Mouse (Mus musculus) E14TG2a.4 (cell line): ENCODE results near the gene Foxp1.

Experiments used
- H3K27me3 ChIP-seq: 2 replicates; pipeline ENCODE4 v1.6.1; 2014; ENCODE audit warnings: low read length, control low read depth; ENCODE audit not compliant: insufficient read depth
- H3K36me3 ChIP-seq: 2 replicates; pipeline ENCODE4 v1.6.1; 2014; ENCODE audit warnings: low read length, control low read depth; ENCODE audit not compliant: insufficient read depth
- H3K4me1 ChIP-seq: replicated peaks from 2 replicates; pipeline ENCODE4 v1.6.1; 2014; ENCODE audit warnings: low read depth, low read length, control low read depth
- H3K4me3 ChIP-seq: replicated peaks from 2 replicates; pipeline ENCODE4 v1.5.1; 2014; ENCODE audit warnings: mild to moderate bottlenecking, low read length
- H3K9me3 ChIP-seq: 2 replicates; pipeline ENCODE4 v1.6.1; 2014; ENCODE audit warnings: low read length, control low read depth
- CTCF ChIP-seq: conservative IDR thresholded peaks from 2 replicates; pipeline ENCODE4 v1.5.1; 2014; ENCODE audit warnings: low read length
- NANOG ChIP-seq: IDR thresholded peaks from 2 replicates; pipeline ENCODE4 v1.6.1; 2014; ENCODE audit warnings: borderline replicate concordance, low read length, mixed read lengths
- POU5F1 ChIP-seq: IDR thresholded peaks from 2 replicates; pipeline ENCODE4 v1.6.1; 2014; ENCODE audit warnings: low read length, borderline replicate concordance

The Foxp1 gene

GRCm38 (mm10) chr6:99339986-99340721, 182.4 kb downstream of the Foxp1 start:
- H3K36me3 ChIP-seq = no peaks in the 10 kb centered on the region
- 0 out of 2 replicates have a peak, but pooled peaks cover 3% of the 10 kb centered on the region for H3K27me3 ChIP-seq
- H3K4me1 ChIP-seq = no peaks in the 10 kb centered on the region
- no peak for TF ChIP-seq CTCF
- TF ChIP-seq POU5F1 = no peak
- TF ChIP-seq NANOG = no peak
- no peak overlapping the region for H3K4me3 ChIP-seq
- H3K9me3 ChIP-seq = no peaks in the 10 kb centered on the region

GRCm38 (mm10) chr6:99339343-99339620, 183.2 kb downstream of the Foxp1 start:
- H3K9me3 ChIP-seq = no peaks in the 10 kb centered on the region
- H3K27me3 ChIP-seq = 0 out of 2 replicates have a peak, but pooled peaks cover 3% of the 10 kb centered on the region
- H3K36me3 ChIP-seq = no peaks in the 10 kb centered on the region
- no peaks in the 10 kb centered on the region for H3K4me1 ChIP-seq
- no peak overlapping the region for H3K4me3 ChIP-seq
- no peak for TF ChIP-seq POU5F1
- no peak for TF ChIP-seq NANOG
- TF ChIP-seq CTCF = no peak

- no peak overlapping the region for H3K4me3 ChIP-seq
- TF ChIP-seq CTCF (no peak), NANOG (no peak), POU5F1 (no peak)
- H3K27me3 ChIP-seq = 0 out of 2 replicates have a peak, but pooled peaks cover 3% of the 10 kb centered on the region
- H3K36me3 ChIP-seq = no peaks in the 10 kb centered on the region
- H3K4me1 ChIP-seq = no peaks in the 10 kb centered on the region
- no peaks in the 10 kb centered on the region for H3K9me3 ChIP-seq
Observed at GRCm38 (mm10) chr6:99338593-99339342, 183.8 kb downstream of the Foxp1 start.

GRCm38 (mm10) chr6:99338174-99338573, 184.3 kb downstream of the Foxp1 start:
- no peak overlapping the region for H3K4me3 ChIP-seq
- H3K4me1 ChIP-seq = no peaks in the 10 kb centered on the region

GRCm38 (mm10) chr6:99337575-99337974, 184.9 kb downstream of the Foxp1 start:
- H3K36me3 ChIP-seq = no peaks in the 10 kb centered on the region
- H3K9me3 ChIP-seq = no peaks in the 10 kb centered on the region
- 0 out of 2 replicates have a peak, but pooled peaks cover 3% of the 10 kb centered on the region for H3K27me3 ChIP-seq
- H3K4me3 ChIP-seq = no peak overlapping the region
- no peaks in the 10 kb centered on the region for H3K4me1 ChIP-seq
- TF ChIP-seq CTCF (no peak), POU5F1 (no peak), NANOG (no peak)

More at GRCm38 (mm10) chr6:99338174-99338573, 184.3 kb downstream of the Foxp1 start:
- H3K9me3 ChIP-seq = no peaks in the 10 kb centered on the region
- TF ChIP-seq NANOG (no peak), CTCF (no peak), POU5F1 (no peak)
- 0 out of 2 replicates have a peak, but pooled peaks cover 3% of the 10 kb centered on the region for H3K27me3 ChIP-seq
- no peaks in the 10 kb centered on the region for H3K36me3 ChIP-seq

- no peak overlapping the region for H3K4me3 ChIP-seq
- 0 out of 2 replicates have a peak, but pooled peaks cover 3% of the 10 kb centered on the region for H3K27me3 ChIP-seq
- no peaks in the 10 kb centered on the region for H3K4me1 ChIP-seq
- no peak for TF ChIP-seq POU5F1
- TF ChIP-seq CTCF = no peak
- no peak for TF ChIP-seq NANOG
- H3K36me3 ChIP-seq = no peaks in the 10 kb centered on the region
- H3K9me3 ChIP-seq = no peaks in the 10 kb centered on the region
Observed at GRCm38 (mm10) chr6:99336191-99336590, 186.3 kb downstream of the Foxp1 start.

GRCm38 (mm10) chr6:99335174-99335830, 187.2 kb downstream of the Foxp1 start:
- Histone ChIP-seq H3K4me1 (no peaks in the 10 kb centered on the region), H3K36me3 (no peaks in the 10 kb centered on the region), H3K27me3 (0 out of 2 replicates have a peak, but pooled peaks cover 3% of the 10 kb centered on the region), H3K9me3 (no peaks in the 10 kb centered on the region), H3K4me3 (no peak overlapping the region)
- TF ChIP-seq CTCF (no peak), NANOG (no peak), POU5F1 (no peak)

- no peaks in the 10 kb centered on the region for H3K36me3 ChIP-seq
- H3K4me3 ChIP-seq = no peak overlapping the region
- H3K9me3 ChIP-seq = no peaks in the 10 kb centered on the region
- H3K27me3 ChIP-seq = 0 out of 2 replicates have a peak, but pooled peaks cover 3% of the 10 kb centered on the region
- TF ChIP-seq CTCF (no peak), NANOG (no peak), POU5F1 (no peak)
- H3K4me1 ChIP-seq = no peaks in the 10 kb centered on the region
Observed at GRCm38 (mm10) chr6:99334255-99334654, 188.3 kb downstream of the Foxp1 start.
